Mouse (Mus musculus): ENCODE results near the gene Kcnj6.

GRCm38 (mm10) chr16:94737359-94737687 is 260.2 kb downstream of the Kcnj6 start:
- TF ChIP-seq POLR2A (IDR thresholded peaks at IDR 0.05; ENCODE audit: insufficient read length, low read depth) (no peak), TCF12 (IDR thresholded peaks at IDR 0.05; ENCODE audit: insufficient read depth, poor library complexity, severe bottlenecking) (no peak), MYOD1 (IDR thresholded peaks at IDR 0.05; ENCODE audit: control insufficient read depth in 1 of 3, insufficient read length in 2 of 3, low read depth in 2 of 3) (no peak)

All from myocyte (in vitro differentiated cells).